Comparison of ENCODE assay signal across 47 mouse cellular contexts in the genomic region with DNA sequence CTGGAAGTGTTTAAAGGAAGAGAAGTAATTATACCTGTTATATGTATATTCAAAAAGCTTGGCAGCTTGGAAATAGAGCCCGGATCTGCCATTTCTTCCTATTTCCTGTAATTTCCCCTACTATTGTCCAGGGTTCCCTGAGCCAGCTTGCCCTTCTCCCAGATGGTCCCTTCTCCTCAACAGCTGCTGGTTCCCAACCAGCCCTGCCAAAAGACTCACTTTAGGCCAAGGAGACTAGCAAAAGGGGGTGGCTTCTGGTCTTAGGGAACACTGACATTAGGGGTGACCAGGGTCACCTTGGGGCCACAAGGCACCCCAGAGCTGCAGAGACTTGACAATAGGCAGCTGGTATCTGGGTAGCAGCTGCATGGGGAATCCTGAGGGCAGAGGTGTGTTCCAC. TPM values are rescaled to one million over a fixed set of nuclear protein-coding genes. Genes with fewer than 3 reads are reported as not detected.
"Had no signal": no experiment of that assay in that cellular context is flagged by ENCODE, and none has a peak within 500 bp of the region (broad histone marks: within the 10 kb centered on the region; RNA-seq: fewer than 3 reads in every experiment).

No protein-coding gene starts in this region.

- H3K27me3 ChIP-seq: limb, embryonic 12.5 days; limb, embryonic 13.5 days; limb, embryonic 15.5 days; liver, embryonic 12.5 days; liver, embryonic 13.5 days; liver, embryonic 15.5 days; lung, embryonic 15.5 days; midbrain, embryonic 12.5 days; midbrain, embryonic 13.5 days; midbrain, embryonic 15.5 days; neural tube, embryonic 12.5 days; neural tube, embryonic 13.5 days had no signal

- H3K4me1 ChIP-seq: neural tube, embryonic 12.5 days had no signal

- H3K27ac ChIP-seq: limb, embryonic 10.5 days; limb, embryonic 12.5 days; limb, embryonic 13.5 days; limb, embryonic 15.5 days; liver, embryonic 12.5 days; liver, embryonic 13.5 days; liver, embryonic 14.5 days; liver, embryonic 15.5 days; lung, embryonic 15.5 days; macrophage; midbrain, embryonic 10.5 days; midbrain, embryonic 12.5 days; midbrain, embryonic 13.5 days; midbrain, embryonic 15.5 days; neural tube, embryonic 12.5 days; neural tube, embryonic 13.5 days had no signal

- DNase-seq: liver; liver, embryonic 13.5 days; liver, postnatal 0 days; lung, adult 18-20 months; lung, adult 2 months; lung, embryonic 14.5 days; lung, postnatal 10 days; lung, postnatal 14 days; lung, postnatal 36 days; lung, postnatal 4 days; midbrain, embryonic 14.5 days had no signal

- H3K4me3 ChIP-seq: limb, embryonic 10.5 days; limb, embryonic 12.5 days; limb, embryonic 13.5 days; limb, embryonic 15.5 days; liver, embryonic 12.5 days; liver, embryonic 13.5 days; liver, embryonic 15.5 days; lung, embryonic 15.5 days; megakaryocyte, embryonic 14.5 days; midbrain, embryonic 10.5 days; midbrain, embryonic 12.5 days; midbrain, embryonic 13.5 days; midbrain, embryonic 15.5 days; myocyte; neural tube, embryonic 12.5 days; neural tube, embryonic 13.5 days had no signal

RNA-seq across cellular contexts. Expression of gene Olfr1416, which starts 49.9 kb away (rescaled TPM):
- total RNA-seq: left cerebral cortex, postnatal 10 days; left cerebral cortex, postnatal 14 days; left cerebral cortex, postnatal 25 days; left cerebral cortex, postnatal 36 days; liver, adult 2 months; megakaryocyte progenitor cell, adult 5-6 weeks; megakaryocyte, adult 5-6 weeks; megakaryocyte-erythroid progenitor cell, adult 5-6 weeks; midbrain, postnatal 0 days; monocyte, adult 5-6 weeks had no signal
- polyA plus RNA-seq: limb, embryonic 10.5 days; limb, embryonic 11.5 days; limb, embryonic 12.5 days; limb, embryonic 13.5 days; limb, embryonic 14.5 days; limb, embryonic 15.5 days; liver, adult 2 months; liver, embryonic 11.5 days; liver, embryonic 12.5 days; liver, embryonic 13.5 days; liver, embryonic 14.5 days; liver, embryonic 15.5 days; liver, embryonic 16.5 days; liver, postnatal 0 days; lung, adult 2 months; lung, embryonic 14.5 days; lung, embryonic 15.5 days; lung, embryonic 16.5 days; lung, postnatal 0 days; macrophage; midbrain, embryonic 10.5 days; midbrain, embryonic 11.5 days; midbrain, embryonic 12.5 days; midbrain, embryonic 13.5 days; midbrain, embryonic 14.5 days; midbrain, embryonic 15.5 days; midbrain, embryonic 16.5 days; midbrain, postnatal 0 days; myocyte; neural tube, embryonic 11.5 days; neural tube, embryonic 12.5 days; neural tube, embryonic 13.5 days had no signal
